Mouse (Mus musculus) lung, adult 2 months (tissue): ENCODE data around the gene Foxe1. TPM values are rescaled to one million over a fixed set of nuclear protein-coding genes. Genes with fewer than 3 reads are reported as not detected.

ENCODE experiments used
- DNase-seq: peaks from one replicate; pipeline ENCODE4 v3.0.0; 2022
- H3K4me1 ChIP-seq: fragments of 200-500 bp; 2 replicates; pipeline ENCODE4 v1.6.1; 2011; ENCODE audit warnings: low read length; ENCODE audit not compliant: control insufficient read depth, insufficient read depth
- H3K4me3 ChIP-seq: fragments of 200-500 bp; replicated peaks from 2 replicates; pipeline ENCODE3; 2011; ENCODE audit warnings: low read depth, mild to moderate bottlenecking, control low read depth, low read length; ENCODE audit errors: extremely low read depth
- CTCF ChIP-seq: fragments of 200-500 bp; IDR thresholded peaks from 2 replicates; pipeline ENCODE4 v1.5.1; 2011; ENCODE audit warnings: mild to moderate bottlenecking, low read length, control low read depth; ENCODE audit not compliant: insufficient read depth
- POLR2A ChIP-seq: fragments of 200-500 bp; IDR thresholded peaks from 2 replicates; pipeline ENCODE4 v1.6.1; 2011; ENCODE audit warnings: low read depth, mild to moderate bottlenecking, control low read depth, low read length, borderline replicate concordance; ENCODE audit errors: extremely low read depth
- WGBS: fragments of 180-500 bp; shearing (Covaris S2); methylation state at CpG from one replicate; pipeline ENCODE4 v1.1.7; 2018; 5-methylcytosine and 5-hydroxymethylcytosine counted together
- polyA plus RNA-seq: library from polyadenylated mRNA; depleted of rRNA; stranded (reverse); fragments of >200 nt; gene quantifications from 2 replicates; pipeline ENCODE4 v1.2.3, GENCODE M21; 2012; rRNA removed

Foxe1 gene
- polyA plus RNA-seq, 1 experiment = 1.6 TPM

GRCm38 (mm10) chr4:46394388-46394787 is 51.0 kb downstream of the Foxe1 start:
- WGBS = 67% methylated on average over 2 of the region's 2 CpGs
- DNase-seq = no peak
- no peak overlapping the region for H3K4me3 ChIP-seq
- no peaks in the 10 kb centered on the region for H3K4me1 ChIP-seq
- no peak for TF ChIP-seq POLR2A

DNA sequence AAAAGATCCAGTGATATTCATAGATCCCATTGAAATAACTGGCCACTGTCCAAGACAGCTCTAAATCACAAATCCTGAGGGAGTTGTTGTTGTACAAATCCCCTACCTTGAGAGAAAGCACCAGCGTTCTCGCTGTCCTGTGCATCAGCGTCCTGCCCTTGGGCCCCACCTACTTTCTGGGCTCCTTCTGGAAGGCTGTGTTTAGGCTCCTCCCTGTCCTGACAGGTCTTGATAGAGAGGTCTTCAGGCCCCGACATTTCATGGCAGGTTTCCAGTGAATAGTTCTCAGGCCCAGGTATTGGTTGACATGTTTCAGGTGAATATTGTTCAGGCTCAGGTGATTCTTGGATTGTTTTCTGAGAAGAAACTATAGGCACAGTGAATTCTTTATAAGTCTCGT is 52.3 kb downstream of the Foxe1 start:
- 30% methylated on average over 5 of the region's 5 CpGs for WGBS
- TF ChIP-seq CTCF = no peak
- no peak for TF ChIP-seq POLR2A

More for the DNA sequence above, 52.3 kb downstream of the Foxe1 start:
- Histone ChIP-seq H3K4me3 (no peak overlapping the region), H3K4me1 (no peaks in the 10 kb centered on the region)
- no peak for DNase-seq

Other genes with a start within 250 kb of the Foxe1 start
- gene Ncbp1, start 205.0 kb upstream of the Foxe1 start, polyA plus RNA-seq = 11.6 and 19.3 TPM in 2 replicates
- gene Tstd2, start 204.9 kb upstream of the Foxe1 start, polyA plus RNA-seq = 11.0 and 13.2 TPM in 2 replicates
- gene Xpa, start 147.3 kb upstream of the Foxe1 start, polyA plus RNA-seq = 21.2 and 33.3 TPM in 2 replicates
- 4.3 and 5.5 TPM in 2 replicates for gene Trmo, start 45.8 kb downstream of the Foxe1 start, polyA plus RNA-seq
- not detected in 2 replicates for gene Hemgn, start 69.9 kb downstream of the Foxe1 start, polyA plus RNA-seq
- gene Anp32b, start 107.3 kb downstream of the Foxe1 start, polyA plus RNA-seq = 14.4 and 19.2 TPM in 2 replicates
- gene Nans, start 145.6 kb downstream of the Foxe1 start, polyA plus RNA-seq = 20.1 and 21.6 TPM in 2 replicates
- 14.6 and 24.7 TPM in 2 replicates for gene Trim14, start 192.5 kb downstream of the Foxe1 start, polyA plus RNA-seq